Mouse (Mus musculus) monocyte, adult 2 months (primary cell): Measurements from ENCODE around the gene Nos1.
A peak's percentile ranks its signal among the peaks of the same experiment; 100 is the strongest.

Experiments used
- DNase-seq, 2 experiments: peaks; one replicate each; pipeline ENCODE4 v3.0.0; 2022; ENCODE audit warnings: low spot score in 2 of 2, low read depth in 1 of 2

Gene Nos1

DNA sequence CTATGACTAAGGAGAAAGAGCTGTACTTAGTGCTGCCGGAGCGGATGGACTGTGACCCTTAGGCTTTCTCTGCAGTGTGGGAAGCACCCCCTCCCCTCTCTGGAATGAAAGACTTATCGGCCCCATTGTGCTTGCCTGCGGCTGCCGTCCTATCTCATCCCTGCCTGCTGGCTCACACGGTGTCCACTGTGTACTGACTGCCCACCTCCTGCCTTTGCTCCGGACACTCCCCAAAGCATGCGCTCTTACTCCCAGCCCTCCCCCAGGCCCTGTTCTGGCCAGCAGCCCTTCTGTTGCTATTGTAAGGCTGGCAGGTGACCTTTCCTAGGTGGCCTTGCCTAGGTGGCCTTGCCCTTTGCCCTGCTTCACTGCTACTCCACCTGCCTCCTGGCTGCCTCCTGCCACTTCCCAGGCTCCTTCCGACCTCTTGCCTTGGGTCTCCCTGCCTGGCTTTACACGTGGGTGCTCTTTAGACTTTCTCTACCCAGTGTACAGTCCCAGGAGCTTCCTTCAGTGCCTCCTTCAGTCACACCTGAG, 216.7 kb downstream of the Nos1 start:
- DNase-seq = no peak

DNA sequence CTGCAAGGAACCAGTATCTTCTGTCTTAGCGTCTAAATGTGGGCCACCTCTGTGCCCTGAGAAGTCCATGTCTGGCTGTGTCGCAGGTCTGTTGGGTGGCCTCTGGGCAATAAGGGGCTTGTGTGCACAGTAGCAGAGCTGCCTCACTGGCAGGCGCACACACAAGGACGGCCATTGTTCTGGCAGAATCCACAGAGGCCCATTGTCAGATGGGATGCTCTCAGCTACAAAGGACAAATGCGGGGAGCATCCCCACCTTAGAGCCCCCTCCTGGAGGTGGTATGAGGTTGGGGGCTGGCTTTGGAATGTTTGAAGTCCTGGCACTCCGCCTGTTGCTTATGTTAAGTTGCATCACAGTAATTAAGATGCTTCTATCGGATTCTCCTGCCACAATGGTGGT, 218.2 kb downstream of the Nos1 start:
- no peak for DNase-seq

DNA sequence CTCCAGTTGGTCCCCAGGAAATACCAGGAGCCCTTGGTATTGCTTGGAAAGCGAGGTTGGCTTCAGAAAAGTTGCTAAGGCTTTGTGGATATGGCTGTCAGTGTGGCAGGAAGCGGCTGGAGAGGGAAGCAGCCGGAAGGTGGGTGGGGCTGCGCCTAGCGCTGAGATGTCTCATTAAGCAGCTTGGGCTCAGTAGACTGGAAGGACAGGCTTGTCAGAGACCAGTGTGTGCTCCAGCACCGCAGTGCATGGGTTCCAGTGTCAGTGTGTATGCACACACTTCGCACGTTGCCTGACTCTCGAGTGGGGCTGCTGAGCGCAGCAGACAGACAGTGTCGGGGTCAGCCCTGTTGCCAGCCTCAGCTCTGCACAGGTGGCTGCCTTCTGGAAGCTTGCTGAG, 218.8 kb downstream of the Nos1 start:
- DNase-seq = no peak

DNA sequence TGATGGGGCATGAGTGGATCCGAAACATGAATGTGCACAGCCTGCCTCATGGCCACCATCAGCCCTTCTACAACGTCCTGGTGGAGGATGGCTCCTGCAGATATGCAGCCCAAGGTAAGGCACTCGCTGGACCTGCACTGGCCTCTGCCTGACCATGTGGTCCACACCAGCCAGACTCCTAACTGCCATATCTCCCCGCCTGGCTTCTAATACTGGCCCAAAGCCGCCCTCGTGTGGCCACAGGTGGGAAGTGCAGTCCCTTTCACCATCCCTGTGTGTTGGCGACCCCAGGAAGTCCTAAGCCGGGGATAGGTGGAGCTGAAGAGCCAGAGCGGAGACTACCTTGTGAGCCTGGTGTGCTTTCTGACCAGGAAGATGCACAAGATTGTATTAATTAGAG, 221.2 kb downstream of the Nos1 start:
- peak in 1 of 2 experiments; percentile 10 for DNase-seq

DNA sequence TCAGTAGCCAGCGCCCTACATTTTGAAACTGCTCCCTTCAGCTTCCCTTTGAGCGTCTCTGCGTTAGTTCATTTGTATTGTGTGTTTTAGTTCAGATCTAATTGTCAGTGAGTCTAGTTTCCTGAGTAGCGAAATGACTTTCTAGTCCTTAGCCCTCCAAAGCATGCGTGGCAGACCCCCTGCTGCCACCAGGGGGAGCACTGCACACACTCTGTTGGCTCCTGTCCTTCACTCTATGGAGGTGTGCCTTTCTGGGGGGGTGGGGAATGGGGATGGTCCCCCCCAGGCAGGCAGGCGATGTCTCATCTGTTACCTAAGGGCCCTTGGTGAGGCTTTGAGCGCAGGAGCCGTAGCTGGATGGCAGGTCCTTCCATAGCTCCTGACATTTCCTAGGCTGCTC, 223.8 kb downstream of the Nos1 start:
- no peak for DNase-seq

DNA sequence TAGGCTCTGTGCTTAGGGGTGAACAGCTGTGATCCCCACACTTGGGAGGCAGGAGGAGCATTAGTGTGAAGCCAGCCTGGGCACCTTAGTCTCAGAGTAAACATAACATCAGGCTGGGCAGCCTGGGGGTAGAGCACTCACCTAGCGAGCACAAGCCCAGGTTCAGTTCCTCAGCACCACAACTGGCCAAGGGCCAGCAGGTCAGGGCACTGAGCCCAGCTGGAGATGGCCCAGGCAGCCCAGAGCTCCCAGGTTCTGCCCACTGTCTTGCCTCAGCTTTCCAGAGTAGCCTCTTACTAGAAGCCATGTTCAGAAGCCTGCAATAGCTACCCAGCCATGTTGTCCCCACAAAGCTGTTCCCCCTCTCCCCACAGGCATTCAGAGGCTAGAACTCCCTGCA, 224.9 kb downstream of the Nos1 start:
- no peak for DNase-seq

DNA sequence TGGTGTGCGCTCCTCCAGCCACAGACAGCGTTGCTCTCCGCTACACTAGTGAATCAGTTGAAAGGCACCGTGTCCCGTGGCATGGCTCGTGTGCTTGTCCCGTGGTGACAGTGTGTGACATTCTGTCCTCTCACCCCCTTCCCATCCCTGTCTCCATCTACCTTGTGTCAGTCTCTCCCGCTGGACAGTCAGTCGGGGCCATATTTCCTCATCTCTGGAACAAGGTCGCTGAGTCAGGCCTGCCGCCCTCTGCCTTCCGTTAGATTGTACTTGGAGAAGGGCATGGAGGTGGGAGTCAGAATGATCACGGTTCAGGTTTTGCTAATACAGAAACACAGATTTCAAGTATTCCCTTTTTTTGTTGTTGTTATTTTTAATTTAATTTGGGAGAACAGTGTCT, 227.5 kb downstream of the Nos1 start:
- no peak for DNase-seq
